Mouse (Mus musculus): Measurements from ENCODE around the gene Gpc6. TPM values are rescaled to one million over a fixed set of nuclear protein-coding genes. Genes with fewer than 3 reads are reported as not detected.

The Gpc6 gene
- polyA plus RNA-seq, 1 experiment from 2014 or later: 11.4 TPM

- Histone ChIP-seq H3K27ac (replicated peaks) (no peak overlapping the region), H3K4me2 (replicated peaks; ENCODE audit: low read depth) (no peak overlapping the region), H3K36me3 (ENCODE audit: control insufficient read depth, insufficient read depth, low read length) (no peaks in the 10 kb centered on the region), H3K9me3 (ENCODE audit: control insufficient read depth, low read length) (no peaks in the 10 kb centered on the region), H3K9ac (ENCODE audit: low read length) (no peak overlapping the region), H3K4me1 (replicated peaks; ENCODE audit: control insufficient read depth, insufficient read depth) (no peaks in the 10 kb centered on the region), H3K4me3 (ENCODE audit: low read depth, low read length) (no peak overlapping the region), H3K27me3 (ENCODE audit: control insufficient read depth, insufficient read depth, low read length) (no peaks in the 10 kb centered on the region)
- WGBS: 83% methylated on average over 6 of the region's 6 CpGs
- ATAC-seq (ENCODE audit: low FRiP score, low TSS enrichment) (no peak), DNase-seq (ENCODE audit: low spot score) (no peak)
- no peak for TF ChIP-seq EP300 (optimal IDR thresholded peaks at IDR 0.05)
- no peak for TF ChIP-seq CTCF (IDR thresholded peaks at IDR 0.05; ENCODE audit: low read depth)
Measured at GRCm38 (mm10) chr14:117525133-117525532, 600.0 kb downstream of the Gpc6 start.

- DNase-seq (ENCODE audit: low spot score) (no peak), ATAC-seq (ENCODE audit: low FRiP score, low TSS enrichment) (no peak)
- Histone ChIP-seq H3K27ac (replicated peaks) (no peak overlapping the region), H3K4me2 (replicated peaks; ENCODE audit: low read depth) (no peak overlapping the region), H3K36me3 (ENCODE audit: control insufficient read depth, insufficient read depth, low read length) (no peaks in the 10 kb centered on the region), H3K4me1 (replicated peaks; ENCODE audit: control insufficient read depth, insufficient read depth) (no peaks in the 10 kb centered on the region), H3K9me3 (ENCODE audit: control insufficient read depth, low read length) (no peaks in the 10 kb centered on the region), H3K4me3 (ENCODE audit: low read depth, low read length) (no peak overlapping the region), H3K9ac (ENCODE audit: low read length) (no peak overlapping the region), H3K27me3 (ENCODE audit: control insufficient read depth, insufficient read depth, low read length) (no peaks in the 10 kb centered on the region)
- WGBS: 86% methylated on average over 7 of the region's 7 CpGs
- TF ChIP-seq CTCF (IDR thresholded peaks at IDR 0.05; ENCODE audit: low read depth): no peak
Measured at GRCm38 (mm10) chr14:117527053-117527452, 601.9 kb downstream of the Gpc6 start.

- no peak for TF ChIP-seq CTCF (IDR thresholded peaks at IDR 0.05; ENCODE audit: low read depth)
- no peak for TF ChIP-seq EP300 (optimal IDR thresholded peaks at IDR 0.05)
- H3K4me1 ChIP-seq (replicated peaks; ENCODE audit: control insufficient read depth, insufficient read depth): no peaks in the 10 kb centered on the region
Measured at GRCm38 (mm10) chr14:117529439-117529838, 604.3 kb downstream of the Gpc6 start.

GRCm38 (mm10) chr14:117552776-117553175 lies 627.7 kb downstream of the Gpc6 start:
- no peak for DNase-seq (ENCODE audit: low spot score)
- no peak for TF ChIP-seq EP300 (optimal IDR thresholded peaks at IDR 0.05)
- no peak for TF ChIP-seq CTCF (IDR thresholded peaks at IDR 0.05; ENCODE audit: low read depth)
- Histone ChIP-seq H3K4me2 (replicated peaks; ENCODE audit: low read depth) (no peak overlapping the region), H3K27ac (replicated peaks) (no peak overlapping the region), H3K9me3 (ENCODE audit: control insufficient read depth, low read length) (no peaks in the 10 kb centered on the region), H3K4me3 (ENCODE audit: low read depth, low read length) (no peak overlapping the region), H3K36me3 (ENCODE audit: control insufficient read depth, insufficient read depth, low read length) (no peaks in the 10 kb centered on the region), H3K4me1 (replicated peaks; ENCODE audit: control insufficient read depth, insufficient read depth) (no peaks in the 10 kb centered on the region), H3K9ac (ENCODE audit: low read length) (no peak overlapping the region), H3K27me3 (ENCODE audit: control insufficient read depth, insufficient read depth, low read length) (no peaks in the 10 kb centered on the region)
- no peak for ATAC-seq (ENCODE audit: low FRiP score, low TSS enrichment)

More at GRCm38 (mm10) chr14:117529439-117529838, 604.3 kb downstream of the Gpc6 start:
- H3K27me3 ChIP-seq (ENCODE audit: control insufficient read depth, insufficient read depth, low read length): no peaks in the 10 kb centered on the region
- no peaks in the 10 kb centered on the region for H3K36me3 ChIP-seq (ENCODE audit: control insufficient read depth, insufficient read depth, low read length)
- no peak overlapping the region for H3K27ac ChIP-seq (replicated peaks)
- H3K9ac ChIP-seq (ENCODE audit: low read length): no peak overlapping the region
- H3K4me3 ChIP-seq (ENCODE audit: low read depth, low read length): no peak overlapping the region
- 78% methylated on average over 3 of the region's 3 CpGs for WGBS
- no peak for ATAC-seq (ENCODE audit: low FRiP score, low TSS enrichment)
- no peak for DNase-seq (ENCODE audit: low spot score)
- no peak overlapping the region for H3K4me2 ChIP-seq (replicated peaks; ENCODE audit: low read depth)
- no peaks in the 10 kb centered on the region for H3K9me3 ChIP-seq (ENCODE audit: control insufficient read depth, low read length)

- H3K9me3 ChIP-seq (ENCODE audit: control insufficient read depth, low read length): no peaks in the 10 kb centered on the region
- H3K27ac ChIP-seq (replicated peaks): no peak overlapping the region
- H3K9ac ChIP-seq (ENCODE audit: low read length): no peak overlapping the region
- TF ChIP-seq EP300 (optimal IDR thresholded peaks at IDR 0.05) (no peak), CTCF (IDR thresholded peaks at IDR 0.05; ENCODE audit: low read depth) (no peak)
- WGBS: 77% methylated on average over 7 of the region's 7 CpGs
- no peak overlapping the region for H3K4me2 ChIP-seq (replicated peaks; ENCODE audit: low read depth)
- DNase-seq (ENCODE audit: low spot score) (no peak), ATAC-seq (ENCODE audit: low FRiP score, low TSS enrichment) (no peak)
- no peaks in the 10 kb centered on the region for H3K27me3 ChIP-seq (ENCODE audit: control insufficient read depth, insufficient read depth, low read length)
- no peaks in the 10 kb centered on the region for H3K4me1 ChIP-seq (replicated peaks; ENCODE audit: control insufficient read depth, insufficient read depth)
- H3K4me3 ChIP-seq (ENCODE audit: low read depth, low read length): no peak overlapping the region
- H3K36me3 ChIP-seq (ENCODE audit: control insufficient read depth, insufficient read depth, low read length): no peaks in the 10 kb centered on the region
Measured at GRCm38 (mm10) chr14:117556715-117557320, 631.7 kb downstream of the Gpc6 start.

GRCm38 (mm10) chr14:117562146-117562545 lies 637.0 kb downstream of the Gpc6 start:
- H3K4me2 ChIP-seq (replicated peaks; ENCODE audit: low read depth): no peak overlapping the region
- no peak for TF ChIP-seq CTCF (IDR thresholded peaks at IDR 0.05; ENCODE audit: low read depth)
- TF ChIP-seq EP300 (optimal IDR thresholded peaks at IDR 0.05): no peak
- H3K9me3 ChIP-seq (ENCODE audit: control insufficient read depth, low read length): no peaks in the 10 kb centered on the region
- WGBS: 76% methylated on average over 4 of the region's 4 CpGs
- ATAC-seq (ENCODE audit: low FRiP score, low TSS enrichment) (no peak), DNase-seq (ENCODE audit: low spot score) (no peak)
- H3K27ac ChIP-seq (replicated peaks): no peak overlapping the region
- no peak overlapping the region for H3K9ac ChIP-seq (ENCODE audit: low read length)
- H3K4me1 ChIP-seq (replicated peaks; ENCODE audit: control insufficient read depth, insufficient read depth): no peaks in the 10 kb centered on the region
- no peak overlapping the region for H3K4me3 ChIP-seq (ENCODE audit: low read depth, low read length)
- no peaks in the 10 kb centered on the region for H3K36me3 ChIP-seq (ENCODE audit: control insufficient read depth, insufficient read depth, low read length)
- H3K27me3 ChIP-seq (ENCODE audit: control insufficient read depth, insufficient read depth, low read length): no peaks in the 10 kb centered on the region

Data from stomach, postnatal 0 days (tissue).